Mouse (Mus musculus) forebrain, embryonic 16.5 days (tissue): Measurements from ENCODE around the gene Gm28038. TPM values are rescaled to one million over a fixed set of nuclear protein-coding genes. Genes with fewer than 3 reads are reported as not detected.

ENCODE experiments used
- ATAC-seq: fragments of 200-750 bp; cut with Nextera tagmentation; 2 replicates; pipeline ENCODE4 v1.8.0; 2017; ENCODE audit warnings: mild to moderate bottlenecking, moderate library complexity
- H3K27ac ChIP-seq: fragments of 300-500 bp; sonication (generic); 2 replicates; pipeline ENCODE4 v1.5.1; 2014; ENCODE audit warnings: low read length, control low read depth
- H3K27me3 ChIP-seq: fragments of 300-500 bp; sonication (generic); replicated peaks from 2 replicates; pipeline ENCODE4 v1.6.1; 2014; ENCODE audit warnings: low read length; ENCODE audit not compliant: control insufficient read depth, insufficient read depth
- H3K36me3 ChIP-seq: fragments of 300-500 bp; sonication (generic); 2 replicates; pipeline ENCODE4 v1.6.1; 2014; ENCODE audit not compliant: control insufficient read depth, insufficient read depth
- H3K4me1 ChIP-seq: fragments of 300-500 bp; sonication (generic); replicated peaks from 2 replicates; pipeline ENCODE4 v1.6.1; 2014; ENCODE audit warnings: low read length; ENCODE audit not compliant: control insufficient read depth, insufficient read depth
- H3K4me2 ChIP-seq: fragments of 300-500 bp; sonication (generic); 2 replicates; pipeline ENCODE4 v1.6.1; 2014; ENCODE audit warnings: mild to moderate bottlenecking, low read length, control low read depth
- H3K4me3 ChIP-seq: fragments of 300-500 bp; sonication (generic); replicated peaks from 2 replicates; pipeline ENCODE4 v1.5.1; 2014; ENCODE audit warnings: mild to moderate bottlenecking, low read length, control low read depth
- H3K9ac ChIP-seq: fragments of 300-500 bp; sonication (generic); replicated peaks from 2 replicates; pipeline ENCODE4 v1.6.1; 2014; ENCODE audit warnings: low read depth, low read length, control low read depth
- H3K9me3 ChIP-seq: fragments of 300-500 bp; sonication (generic); 2 replicates; pipeline ENCODE4 v1.6.1; 2016; ENCODE audit warnings: low read length; ENCODE audit not compliant: control insufficient read depth
- WGBS: fragments of 180-500 bp; shearing (Covaris S2); extraction: QIAGEN DNeasy Blood & Tissue Kit; methylation state at CpG from one replicate; pipeline ENCODE4 v1.1.7; 2014; 5-methylcytosine and 5-hydroxymethylcytosine counted together
- polyA plus RNA-seq: library from polyadenylated mRNA; unstranded; fragments of >200 nt; fragmentation: Nextera tagmentation; extraction: Ambion mirVana; gene quantifications from 2 replicates; pipeline ENCODE4 v1.2.1, GENCODE M21; 2015

Gene Gm28038
- not detected in 2 replicates for polyA plus RNA-seq

DNA sequence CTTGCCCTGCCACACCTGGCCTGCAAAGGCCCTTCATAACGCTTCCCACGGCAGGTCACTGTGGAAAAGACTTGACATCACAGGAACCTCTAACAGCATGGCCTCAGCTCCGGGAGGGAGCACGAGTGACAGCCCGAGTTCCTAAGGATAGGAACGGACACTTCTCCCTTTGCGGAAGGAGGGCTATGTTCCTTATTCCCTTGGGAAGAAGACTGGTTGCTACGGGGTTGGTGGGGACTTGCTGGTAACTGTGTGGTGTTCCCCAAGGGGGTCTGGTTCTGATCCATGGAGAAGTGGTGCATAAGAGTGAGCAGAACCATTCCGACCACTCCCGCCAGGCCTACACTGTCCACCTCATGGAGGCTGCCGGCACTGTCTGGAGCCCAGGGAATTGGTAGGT is at the start of gene Gm28038:
Gene Gm28038 (plus strand): TSS at position 301 of the 400 bp plus-strand sequence.
- Histone ChIP-seq H3K4me3 (no peak within 1 kb of the TSS), H3K4me1 (peaks cover 10% of the 10 kb centered on the region), H3K27ac (no peak within 1 kb of the TSS), H3K36me3 (no peaks in the 10 kb centered on the region), H3K9me3 (no peaks in the 10 kb centered on the region), H3K4me2 (no peak within 1 kb of the TSS), H3K27me3 (no peaks in the 10 kb centered on the region), H3K9ac (no peak within 1 kb of the TSS)
- 89% methylated on average over 11 of the region's 11 CpGs for WGBS
- ATAC-seq = no peak

DNA sequence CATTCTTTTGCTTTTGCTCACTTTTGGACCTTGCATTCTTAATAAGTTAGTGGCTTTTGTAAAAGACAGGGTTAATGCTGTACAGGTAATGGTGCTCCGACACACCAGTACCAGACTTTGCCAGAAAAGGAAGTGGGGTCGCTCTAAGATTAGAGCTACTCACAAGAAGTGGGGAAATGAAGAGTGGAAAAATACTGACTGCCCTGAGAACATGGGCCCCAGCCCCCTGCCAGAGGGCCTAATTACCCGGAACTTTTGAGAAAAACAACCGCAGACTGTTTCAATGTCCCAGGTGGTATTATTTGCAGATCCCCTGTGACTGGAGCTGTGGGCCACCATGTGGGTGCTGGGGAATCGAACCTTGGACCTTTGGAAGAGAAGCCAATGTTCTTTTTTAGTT is 45.2 kb upstream of the Gm28038 start:
- Histone ChIP-seq H3K9me3 (no peaks in the 10 kb centered on the region), H3K4me2 (no peak overlapping the region), H3K9ac (no peak overlapping the region), H3K27me3 (no peaks in the 10 kb centered on the region), H3K36me3 (peaks cover 3% of the 10 kb centered on the region; the same call in 1 of the 2 replicates), H3K4me3 (no peak overlapping the region), H3K27ac (no peak overlapping the region), H3K4me1 (peaks cover 26% of the 10 kb centered on the region)
- no peak for ATAC-seq
- 84% methylated on average over 5 of the region's 5 CpGs for WGBS

DNA sequence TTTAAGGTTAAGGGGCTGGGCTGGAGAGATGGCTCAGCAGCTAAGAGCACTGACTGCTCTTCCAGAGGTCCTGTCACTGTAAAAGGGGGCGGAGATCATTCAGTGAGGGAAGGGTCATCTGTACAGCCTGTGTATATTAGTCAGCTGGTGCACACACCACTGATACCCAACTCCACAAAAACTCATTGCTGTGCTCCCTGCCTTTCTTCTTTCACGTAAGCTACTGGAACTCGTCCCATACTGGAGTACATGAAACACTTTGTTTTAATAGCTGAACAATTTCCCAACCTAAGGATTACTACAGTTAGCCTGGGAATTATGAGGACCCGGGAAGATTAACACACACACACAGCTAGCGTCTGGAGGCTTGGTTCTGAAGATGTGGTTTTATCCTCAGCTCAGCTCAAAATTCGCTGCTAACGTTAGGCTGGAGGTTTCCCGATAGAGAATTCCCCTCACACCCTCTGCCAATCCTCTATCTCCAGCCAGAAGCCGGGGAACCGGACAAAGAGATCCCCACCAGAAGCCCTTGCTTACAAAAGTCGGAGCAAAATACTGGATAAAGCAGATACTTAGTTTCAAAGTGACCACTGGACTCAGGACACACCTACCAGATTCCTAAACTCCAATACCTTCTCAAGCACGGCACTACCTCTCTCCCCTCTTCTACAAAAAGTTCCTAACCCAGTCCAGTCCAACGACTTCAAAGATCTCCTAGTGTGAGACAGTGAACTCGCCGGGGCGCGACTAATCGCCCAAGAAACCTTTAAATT is 44.2 kb upstream of the Gm28038 start:
- H3K27me3 ChIP-seq = no peaks in the 10 kb centered on the region
- H3K4me1 ChIP-seq = peaks cover 26% of the 10 kb centered on the region
- peak overlapping the region; percentile 64 for H3K9ac ChIP-seq
- peak overlapping the region; percentile 92 for H3K4me2 ChIP-seq
- 4% methylated on average over 18 of the region's 18 CpGs for WGBS
- H3K27ac ChIP-seq = peak overlapping the region; percentile 67
- H3K4me3 ChIP-seq = peak overlapping the region; percentile 91
- no peaks in the 10 kb centered on the region for H3K9me3 ChIP-seq
- H3K36me3 ChIP-seq = peaks cover 9% of the 10 kb centered on the region; the same call in 1 of the 2 replicates
- no peak; the same call in 1 of the 2 replicates for ATAC-seq

DNA sequence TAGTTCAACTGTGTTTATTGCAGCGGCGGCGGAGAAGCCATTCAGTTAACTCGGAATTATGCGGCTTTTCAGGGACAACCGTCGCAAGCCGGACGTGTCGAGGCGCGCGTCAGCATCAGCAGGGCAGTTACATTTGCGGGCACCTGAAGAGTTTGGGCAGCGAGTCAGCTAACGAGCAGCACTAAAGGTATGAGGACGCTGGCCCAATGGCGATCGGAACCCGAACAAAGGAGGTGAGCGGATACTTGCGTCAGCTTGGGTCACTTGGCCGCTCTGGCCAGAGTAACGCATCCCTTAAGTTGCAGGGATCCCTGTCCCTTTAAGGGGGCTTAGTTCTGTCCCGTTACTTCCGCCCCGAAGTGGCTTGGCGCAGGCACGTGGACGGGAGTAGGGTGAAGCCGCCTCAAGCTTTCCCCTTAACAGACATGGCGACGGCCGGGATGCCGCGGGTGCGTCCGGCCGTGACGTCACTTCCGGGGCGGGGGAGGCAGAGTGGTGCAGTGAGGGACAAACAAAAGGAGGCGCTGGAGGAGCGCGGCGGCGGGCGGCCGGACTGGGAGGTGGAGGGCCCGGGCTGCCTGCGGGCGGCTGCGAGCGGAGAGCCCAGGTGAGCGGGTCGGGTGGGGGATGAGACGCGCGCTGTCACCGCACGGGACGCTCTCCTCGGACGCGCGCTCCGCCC is 43.5 kb upstream of the Gm28038 start, which contains the start of gene Lrrc8a:
Gene Lrrc8a (plus strand): TSS at position 517 of the 682 bp plus-strand sequence.
- H3K9me3 ChIP-seq = no peaks in the 10 kb centered on the region
- ATAC-seq = peak; percentile 98
- under 1% methylated on average over 48 of the region's 67 CpGs for WGBS
- H3K4me1 ChIP-seq = peaks cover 26% of the 10 kb centered on the region
- H3K4me3 ChIP-seq = peak within 1 kb of the TSS; percentile 91
- no peaks in the 10 kb centered on the region for H3K27me3 ChIP-seq
- H3K36me3 ChIP-seq = peaks cover 13% of the 10 kb centered on the region; the same call in 1 of the 2 replicates
- peak within 1 kb of the TSS; percentile 92 for H3K4me2 ChIP-seq
- H3K27ac ChIP-seq = peak within 1 kb of the TSS; percentile 89
- H3K9ac ChIP-seq = peak within 1 kb of the TSS; percentile 91

DNA sequence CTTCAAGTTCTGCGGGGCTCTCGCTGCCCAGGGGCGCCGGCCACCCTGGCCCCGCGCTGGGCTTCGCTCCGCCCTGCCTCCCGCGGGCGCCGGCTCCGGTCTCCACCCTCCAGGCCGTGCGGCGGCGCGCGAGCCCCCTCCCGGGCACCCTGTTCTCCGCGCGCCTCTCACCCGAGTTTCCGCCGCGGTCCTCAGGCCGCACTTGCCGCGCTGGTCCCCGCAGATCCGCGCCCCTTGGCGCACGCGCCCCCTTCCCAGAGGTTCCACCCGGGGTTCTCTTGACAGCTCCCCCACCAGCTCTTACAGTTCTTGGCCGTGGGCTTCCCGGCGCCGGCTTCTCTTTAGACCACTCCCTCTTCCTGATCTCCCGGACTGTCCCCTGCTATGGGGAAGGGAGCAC is 43.0 kb upstream of the Gm28038 start:
- peak overlapping the region; percentile 91 for H3K9ac ChIP-seq
- H3K27ac ChIP-seq = peak overlapping the region; percentile 89
- peaks cover 26% of the 10 kb centered on the region for H3K4me1 ChIP-seq
- ATAC-seq = peak; percentile 84
- peak overlapping the region; percentile 91 for H3K4me3 ChIP-seq
- no peaks in the 10 kb centered on the region for H3K9me3 ChIP-seq
- under 1% methylated on average over 36 of the region's 42 CpGs for WGBS
- peak overlapping the region; percentile 74 for H3K4me2 ChIP-seq
- peaks cover 13% of the 10 kb centered on the region for H3K36me3 ChIP-seq
- H3K27me3 ChIP-seq = no peaks in the 10 kb centered on the region

DNA sequence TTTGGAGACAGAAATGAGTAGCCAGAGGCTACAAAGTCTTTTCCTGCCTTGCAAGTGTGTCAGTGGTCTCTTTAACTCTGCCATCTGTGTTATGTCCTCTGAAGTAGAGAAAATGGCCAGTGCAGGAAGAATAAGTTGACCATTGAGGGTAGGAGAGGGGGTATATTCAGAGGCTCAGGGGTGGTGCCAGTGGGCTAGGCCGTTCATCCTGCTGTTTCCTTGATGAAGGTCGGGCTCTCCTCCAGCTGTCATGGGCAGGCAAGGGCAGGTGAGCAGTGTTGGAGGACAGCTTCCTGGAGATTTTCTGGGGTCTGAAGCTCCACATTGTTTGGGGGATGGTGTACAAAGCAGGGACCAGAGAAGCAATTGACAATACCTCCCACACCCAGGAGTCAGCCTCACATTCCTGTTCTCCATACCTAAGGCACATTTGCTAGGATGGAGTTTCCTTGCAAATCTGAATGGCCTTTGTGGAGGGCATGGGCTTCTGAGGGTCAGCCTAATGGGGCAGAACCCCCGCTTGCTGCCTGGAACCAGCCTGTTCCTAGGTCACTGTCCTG is 41.9 kb upstream of the Gm28038 start:
- ATAC-seq = no peak
- Histone ChIP-seq H3K9me3 (no peaks in the 10 kb centered on the region), H3K4me1 (peaks cover 26% of the 10 kb centered on the region), H3K36me3 (peaks cover 15% of the 10 kb centered on the region), H3K27me3 (no peaks in the 10 kb centered on the region), H3K9ac (peak overlapping the region; percentile 91), H3K4me2 (peak overlapping the region; percentile 74), H3K4me3 (peak overlapping the region; percentile 91), H3K27ac (no peak overlapping the region)
- 60% methylated on average over 3 of the region's 3 CpGs for WGBS

DNA sequence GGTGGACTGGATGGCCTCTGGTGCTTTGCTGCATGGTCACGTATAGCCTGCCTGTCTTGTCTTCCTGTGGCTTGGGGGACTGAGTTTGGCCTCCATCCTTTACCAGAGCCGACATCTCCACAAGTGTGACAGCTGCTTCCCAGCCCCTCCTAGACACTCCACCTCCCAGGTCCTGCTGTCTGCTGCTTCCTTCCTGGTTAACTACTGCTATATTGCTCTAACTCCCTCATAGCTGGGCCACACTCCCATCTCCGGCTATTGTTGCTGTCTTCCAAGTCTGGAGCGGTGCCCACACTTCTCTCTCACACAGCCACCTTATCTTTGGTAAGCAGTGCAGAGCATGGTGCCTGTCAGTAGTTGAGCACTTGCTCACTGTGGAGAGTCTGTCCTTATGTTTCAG is 41.1 kb upstream of the Gm28038 start:
- Histone ChIP-seq H3K4me3 (no peak overlapping the region), H3K9me3 (no peaks in the 10 kb centered on the region), H3K9ac (no peak overlapping the region), H3K27ac (no peak overlapping the region), H3K36me3 (peaks cover 15% of the 10 kb centered on the region), H3K4me2 (no peak overlapping the region), H3K27me3 (no peaks in the 10 kb centered on the region), H3K4me1 (peaks cover 26% of the 10 kb centered on the region)
- 88% methylated on average over 4 of the region's 4 CpGs for WGBS
- ATAC-seq = no peak

DNA sequence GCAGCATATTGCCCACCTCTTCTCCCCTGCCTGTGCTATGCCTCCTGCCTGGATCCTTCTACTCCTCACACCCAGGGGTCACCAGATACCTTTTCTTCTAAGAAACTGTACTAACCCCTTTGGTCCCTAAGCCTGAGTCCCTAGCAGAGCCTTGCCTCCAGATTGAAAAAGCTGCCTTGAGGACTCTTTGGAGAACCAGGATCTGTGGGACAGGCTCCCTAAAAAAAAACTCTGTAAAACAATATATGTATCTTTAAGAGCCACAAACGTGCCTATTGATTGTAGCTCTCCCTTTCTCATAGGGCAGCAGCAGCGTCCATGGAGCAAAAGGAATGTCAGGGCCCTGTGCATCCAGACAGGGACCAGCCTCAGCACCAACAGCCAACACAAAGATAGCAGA is 40.6 kb upstream of the Gm28038 start, which contains the start of gene Gm28035:
Gene Gm28035 (plus strand): TSS at position 301 of the 400 bp plus-strand sequence.
- Histone ChIP-seq H3K4me1 (peaks cover 26% of the 10 kb centered on the region), H3K4me2 (no peak within 1 kb of the TSS), H3K9me3 (no peaks in the 10 kb centered on the region), H3K4me3 (no peak within 1 kb of the TSS), H3K27me3 (no peaks in the 10 kb centered on the region), H3K36me3 (peaks cover 15% of the 10 kb centered on the region), H3K27ac (no peak within 1 kb of the TSS), H3K9ac (no peak within 1 kb of the TSS)
- WGBS = 82% methylated on average over 2 of the region's 2 CpGs
- ATAC-seq = no peak

DNA sequence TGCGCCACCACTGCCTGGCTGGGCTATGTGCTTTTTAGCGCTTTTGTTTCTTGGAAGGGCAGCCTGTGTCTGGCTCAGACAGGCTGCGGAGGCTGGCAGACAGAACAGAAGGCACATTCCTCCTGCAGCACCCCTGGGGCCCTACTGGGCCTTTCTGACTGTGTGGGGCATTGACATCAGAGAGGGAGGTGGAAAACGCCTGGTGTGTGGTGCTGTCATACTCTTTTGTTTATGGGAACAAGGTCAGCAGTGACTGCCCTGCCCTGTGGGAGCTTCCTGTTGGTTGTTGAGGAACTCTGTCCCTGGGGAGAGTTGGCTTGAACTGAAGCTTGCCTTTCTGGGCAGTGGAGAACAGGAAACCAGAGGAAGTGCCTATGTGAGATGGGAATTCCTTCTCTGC is 38.3 kb upstream of the Gm28038 start:
- Histone ChIP-seq H3K4me1 (peaks cover 18% of the 10 kb centered on the region), H3K4me3 (no peak overlapping the region), H3K9ac (no peak overlapping the region), H3K27me3 (no peaks in the 10 kb centered on the region), H3K36me3 (peaks cover 15% of the 10 kb centered on the region), H3K27ac (no peak overlapping the region), H3K9me3 (no peaks in the 10 kb centered on the region), H3K4me2 (no peak overlapping the region)
- no peak for ATAC-seq
- 61% methylated on average over 4 of the region's 4 CpGs for WGBS
